Mouse (Mus musculus) erythroblast, embryonic 14.5 days (primary cell): ENCODE results near the gene Celsr1. TPM values are rescaled to one million over a fixed set of nuclear protein-coding genes. Genes with fewer than 3 reads are reported as not detected.

Experiments used
- H3K27me3 ChIP-seq: 2 replicates; pipeline ENCODE4 v1.6.1; 2012; ENCODE audit warnings: inconsistent platforms; ENCODE audit not compliant: control insufficient read depth
- H3K36me3 ChIP-seq: 2 replicates; pipeline ENCODE4 v1.6.1; 2012; ENCODE audit warnings: mild to moderate bottlenecking, inconsistent platforms; ENCODE audit not compliant: control insufficient read depth
- H3K4me1 ChIP-seq: 2 replicates; pipeline ENCODE4 v1.6.1; 2012; ENCODE audit warnings: inconsistent platforms; ENCODE audit not compliant: control insufficient read depth
- H3K4me3 ChIP-seq: replicated peaks from 2 replicates; pipeline ENCODE3; 2012; ENCODE audit warnings: moderate library complexity, mild to moderate bottlenecking, inconsistent platforms
- H3K9me3 ChIP-seq: 2 replicates; pipeline ENCODE4 v1.6.1; 2012; ENCODE audit warnings: low read length, inconsistent platforms, mixed read lengths; ENCODE audit not compliant: control insufficient read depth
- GATA1 ChIP-seq: IDR thresholded peaks from 2 replicates; pipeline ENCODE4 v1.6.1; 2012; ENCODE audit warnings: low read length, inconsistent platforms, mixed read lengths
- TAL1 ChIP-seq: IDR thresholded peaks from 3 replicates; pipeline ENCODE4 v1.6.1; 2012; ENCODE audit warnings: low read length, inconsistent platforms, mixed read lengths
- polyA plus RNA-seq: library from polyadenylated mRNA; stranded (reverse); fragments of >175 nt; gene quantifications from 2 replicates; pipeline ENCODE4 v1.2.3, GENCODE M21; 2012

Celsr1 gene
- polyA plus RNA-seq, 1 experiment = 0.01 TPM

- no peaks in the 10 kb centered on the region for H3K9me3 ChIP-seq
- H3K4me3 ChIP-seq = no peak overlapping the region
- H3K36me3 ChIP-seq = peaks cover 52% of the 10 kb centered on the region
- H3K27me3 ChIP-seq = no peaks in the 10 kb centered on the region
- no peak for TF ChIP-seq TAL1
- no peak for TF ChIP-seq GATA1
- H3K4me1 ChIP-seq = peaks cover 42% of the 10 kb centered on the region
Observed at GRCm38 (mm10) chr15:86076378-86076777, 42.8 kb upstream of the Celsr1 start.

DNA sequence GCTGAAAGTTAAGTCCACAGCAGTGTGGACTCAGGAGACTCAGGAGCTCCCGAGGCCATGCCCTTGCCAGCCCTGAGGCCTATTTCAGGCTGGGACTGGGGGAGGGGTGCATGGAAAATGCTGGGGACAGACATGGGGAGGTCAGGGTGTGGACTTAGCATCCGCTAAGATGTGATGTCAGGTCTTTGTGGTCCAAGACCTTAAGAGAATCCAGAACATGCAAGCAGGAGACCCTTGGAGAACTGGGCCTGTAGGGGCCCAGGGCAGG lies 42.4 kb upstream of the Celsr1 start:
- peaks cover 46% of the 10 kb centered on the region for H3K4me1 ChIP-seq
- H3K27me3 ChIP-seq = no peaks in the 10 kb centered on the region
- TF ChIP-seq TAL1 = no peak
- no peak for TF ChIP-seq GATA1
- no peak overlapping the region for H3K4me3 ChIP-seq
- H3K9me3 ChIP-seq = no peaks in the 10 kb centered on the region
- peaks cover 52% of the 10 kb centered on the region for H3K36me3 ChIP-seq

DNA sequence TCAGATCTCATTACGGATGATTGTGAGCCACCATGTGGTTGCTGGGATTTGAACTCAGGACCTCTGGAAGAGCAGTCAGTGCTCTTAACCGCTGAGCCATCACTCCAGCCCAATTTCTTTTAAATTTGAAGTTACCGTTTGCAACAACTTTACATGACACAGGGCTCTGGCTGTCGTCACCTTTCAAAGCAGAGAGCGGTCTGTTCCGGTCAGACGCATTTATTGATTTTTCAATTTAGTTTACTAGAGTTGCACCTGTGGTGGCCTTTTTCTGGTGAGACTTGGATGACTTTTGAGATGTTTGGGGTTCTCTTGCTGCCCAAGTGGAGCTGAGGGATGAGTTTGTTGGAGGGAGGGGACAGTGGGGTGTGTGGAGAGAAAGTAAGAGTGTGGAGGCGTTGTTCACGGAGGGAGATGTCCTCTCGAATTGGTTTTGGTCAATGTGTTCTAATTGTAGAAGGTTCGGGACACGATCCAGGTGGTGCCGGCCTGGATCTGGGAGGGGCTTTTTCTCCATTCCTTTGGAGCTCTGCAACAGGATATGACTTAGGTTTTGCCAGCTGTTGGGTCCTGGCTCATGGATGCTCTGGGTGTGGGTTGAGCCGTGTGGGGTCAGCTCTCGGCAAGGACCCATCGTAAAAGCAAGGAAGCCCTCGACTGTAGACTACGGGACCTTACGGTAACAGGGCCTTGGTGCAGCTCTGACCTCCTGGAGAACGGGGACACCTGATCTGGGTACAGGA lies 41.9 kb upstream of the Celsr1 start:
- no peak overlapping the region for H3K4me3 ChIP-seq
- H3K9me3 ChIP-seq = no peaks in the 10 kb centered on the region
- peaks cover 52% of the 10 kb centered on the region for H3K36me3 ChIP-seq
- peaks cover 51% of the 10 kb centered on the region for H3K4me1 ChIP-seq
- H3K27me3 ChIP-seq = no peaks in the 10 kb centered on the region
- TF ChIP-seq GATA1 = no peak

DNA sequence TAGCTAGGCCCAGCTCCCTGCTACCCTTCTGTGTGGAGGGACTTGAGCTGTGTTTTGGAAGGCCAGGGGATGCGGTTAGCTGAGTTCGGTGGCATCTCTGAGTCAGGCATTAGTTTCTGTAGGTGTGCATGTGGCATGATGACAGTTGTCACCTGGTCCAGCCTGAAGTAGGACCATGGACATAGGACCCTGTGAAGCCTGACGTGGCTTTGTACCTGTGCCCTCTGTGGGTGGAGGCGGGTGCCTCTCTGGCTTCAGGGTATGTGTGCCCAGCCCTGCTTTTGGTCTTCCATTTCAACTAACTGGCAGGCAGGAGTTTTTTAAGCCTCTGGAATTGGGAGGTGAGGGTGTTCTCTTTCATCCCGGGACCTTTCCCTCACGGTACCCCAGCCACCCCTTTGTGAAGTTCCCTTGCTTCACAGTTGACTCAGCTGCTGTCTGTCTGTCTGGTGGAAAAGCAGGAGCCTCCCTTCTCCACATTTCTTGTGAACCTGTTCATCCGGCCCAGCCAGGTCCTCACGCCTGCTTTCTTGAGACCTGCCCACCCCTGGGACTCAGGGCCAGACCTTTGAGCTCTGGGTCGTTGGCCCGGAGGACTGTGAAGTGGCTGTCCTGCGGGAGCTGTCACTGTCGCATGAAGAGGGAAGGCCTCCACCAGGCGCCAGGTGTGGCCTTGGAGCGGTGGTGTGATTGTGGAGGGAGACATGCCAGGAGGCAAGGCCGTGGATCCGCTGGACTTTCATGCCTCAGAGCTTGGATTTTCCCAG lies 40.8 kb upstream of the Celsr1 start:
- H3K4me1 ChIP-seq = peaks cover 60% of the 10 kb centered on the region

GRCm38 (mm10) chr15:86071166-86071565 lies 37.6 kb upstream of the Celsr1 start:
- TF ChIP-seq TAL1 (no peak), GATA1 (no peak)
- peaks cover 59% of the 10 kb centered on the region for H3K36me3 ChIP-seq
- H3K4me3 ChIP-seq = no peak overlapping the region
- no peaks in the 10 kb centered on the region for H3K27me3 ChIP-seq
- no peaks in the 10 kb centered on the region for H3K9me3 ChIP-seq
- peaks cover 70% of the 10 kb centered on the region for H3K4me1 ChIP-seq

More for the DNA sequence above, 40.8 kb upstream of the Celsr1 start:
- peaks cover 56% of the 10 kb centered on the region for H3K36me3 ChIP-seq
- no peaks in the 10 kb centered on the region for H3K9me3 ChIP-seq
- TF ChIP-seq GATA1 (no peak), TAL1 (no peak)
- H3K27me3 ChIP-seq = no peaks in the 10 kb centered on the region
- H3K4me3 ChIP-seq = no peak overlapping the region

- Histone ChIP-seq H3K4me1 (peaks cover 72% of the 10 kb centered on the region), H3K27me3 (no peaks in the 10 kb centered on the region), H3K9me3 (no peaks in the 10 kb centered on the region; the same call in 1 of the 2 replicates), H3K36me3 (peaks cover 58% of the 10 kb centered on the region), H3K4me3 (no peak overlapping the region)
- no peak for TF ChIP-seq TAL1
- no peak for TF ChIP-seq GATA1
Observed at GRCm38 (mm10) chr15:86070368-86070767, 36.8 kb upstream of the Celsr1 start.

DNA sequence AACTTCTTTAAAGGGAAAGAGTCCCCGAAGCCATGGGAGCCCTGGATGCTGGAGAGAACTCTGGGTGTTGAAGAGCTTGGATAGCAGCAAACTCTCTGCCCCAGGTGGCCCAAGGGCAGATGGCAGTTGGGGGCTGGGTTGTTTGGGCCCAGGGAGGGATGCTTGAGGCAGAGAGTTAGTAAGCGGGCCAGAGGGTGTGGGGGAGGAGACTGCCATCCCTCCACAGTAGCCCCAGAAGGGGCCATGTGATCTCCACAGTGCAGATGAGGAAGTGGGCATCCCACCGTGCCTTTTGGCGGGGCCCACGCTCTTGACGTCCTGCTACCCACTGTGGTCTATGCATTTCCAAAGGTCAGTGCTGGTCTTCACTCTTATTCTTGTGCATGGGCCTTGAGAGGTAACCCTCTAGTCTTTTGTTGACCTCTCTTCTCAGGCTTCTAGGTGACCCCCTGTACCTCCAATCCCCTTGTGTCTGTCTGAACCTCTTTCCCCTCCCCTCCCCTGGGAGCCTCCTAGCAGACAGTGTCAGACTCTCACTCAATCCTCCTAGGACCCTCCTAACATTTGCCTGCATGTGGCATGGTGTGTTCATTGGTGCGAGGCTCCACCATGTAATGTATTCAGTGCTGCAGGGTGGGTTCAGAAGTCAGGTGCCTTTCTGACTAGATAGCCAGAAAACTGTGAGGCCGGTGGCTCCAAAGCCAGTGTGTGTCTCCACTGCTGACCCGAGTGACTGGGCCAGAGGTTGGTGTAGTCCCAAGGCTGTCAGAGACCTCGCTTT lies 35.6 kb upstream of the Celsr1 start:
- Histone ChIP-seq H3K36me3 (peaks cover 57% of the 10 kb centered on the region), H3K27me3 (no peaks in the 10 kb centered on the region), H3K9me3 (no peaks in the 10 kb centered on the region; the same call in 1 of the 2 replicates), H3K4me1 (peaks cover 83% of the 10 kb centered on the region), H3K4me3 (no peak overlapping the region)
- no peak for TF ChIP-seq GATA1
- TF ChIP-seq TAL1 = no peak

DNA sequence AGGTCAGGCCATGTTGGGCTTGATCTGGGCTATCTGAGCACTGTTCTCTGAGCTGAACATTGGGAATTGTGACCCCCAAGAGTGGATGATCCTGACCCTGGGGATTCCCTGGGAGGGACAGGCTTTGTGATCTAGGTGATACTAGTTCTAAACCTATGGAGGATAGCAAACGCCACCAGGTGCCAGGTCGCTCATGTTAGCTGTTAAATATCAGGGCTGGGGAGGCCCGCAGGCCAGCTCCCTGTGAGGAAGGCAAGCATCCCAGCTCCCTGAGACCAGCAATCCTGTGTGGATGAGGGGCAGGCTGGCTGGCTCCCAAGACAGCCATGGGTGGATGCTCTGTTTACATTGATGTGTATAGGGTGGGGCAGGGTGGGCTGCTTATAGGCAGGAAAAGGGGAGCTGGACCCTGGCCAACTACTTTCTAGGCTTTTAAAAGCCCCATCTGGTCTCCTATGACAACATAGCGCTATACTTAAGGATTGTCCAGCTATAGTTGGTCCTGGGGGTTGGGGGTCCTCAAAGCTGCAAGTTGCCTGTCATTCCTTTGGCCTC lies 34.4 kb upstream of the Celsr1 start:
- H3K27me3 ChIP-seq = no peaks in the 10 kb centered on the region
- H3K4me3 ChIP-seq = no peak overlapping the region
- H3K9me3 ChIP-seq = no peaks in the 10 kb centered on the region; the same call in 1 of the 2 replicates
- TF ChIP-seq GATA1 (no peak), TAL1 (no peak)
- peaks cover 88% of the 10 kb centered on the region for H3K4me1 ChIP-seq
- peaks cover 49% of the 10 kb centered on the region for H3K36me3 ChIP-seq

DNA sequence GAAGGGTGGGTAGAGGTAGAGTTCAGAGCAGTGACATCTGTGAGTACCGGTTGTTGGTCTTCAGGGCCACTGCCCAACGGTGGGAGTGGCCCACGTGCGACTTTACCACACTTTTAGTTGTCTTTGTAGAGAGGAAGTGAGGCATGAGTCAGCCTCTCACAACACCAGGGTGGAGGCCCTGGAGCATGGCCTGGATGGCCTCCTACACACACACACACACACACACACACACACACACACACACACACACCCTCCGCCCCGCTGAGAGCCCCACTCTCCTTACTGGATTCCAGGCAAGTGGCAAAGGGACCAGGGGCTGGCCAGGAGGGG lies 34.0 kb upstream of the Celsr1 start:
- no peaks in the 10 kb centered on the region for H3K27me3 ChIP-seq
- TF ChIP-seq TAL1 (no peak), GATA1 (no peak)
- no peaks in the 10 kb centered on the region; the same call in 1 of the 2 replicates for H3K9me3 ChIP-seq
- peaks cover 92% of the 10 kb centered on the region for H3K4me1 ChIP-seq
- H3K4me3 ChIP-seq = no peak overlapping the region
- peaks cover 53% of the 10 kb centered on the region for H3K36me3 ChIP-seq
